Mouse (Mus musculus) retina, postnatal 7 days (tissue): Measurements from ENCODE around the gene Nptx1.
A peak's percentile ranks its signal among the peaks of the same experiment; 100 is the strongest.

Experiments used
- DNase-seq: peaks from one replicate; pipeline ENCODE4 v3.0.0-alpha.2; 2012; ENCODE audit warnings: low read depth, low spot score

Nptx1 gene

DNA sequence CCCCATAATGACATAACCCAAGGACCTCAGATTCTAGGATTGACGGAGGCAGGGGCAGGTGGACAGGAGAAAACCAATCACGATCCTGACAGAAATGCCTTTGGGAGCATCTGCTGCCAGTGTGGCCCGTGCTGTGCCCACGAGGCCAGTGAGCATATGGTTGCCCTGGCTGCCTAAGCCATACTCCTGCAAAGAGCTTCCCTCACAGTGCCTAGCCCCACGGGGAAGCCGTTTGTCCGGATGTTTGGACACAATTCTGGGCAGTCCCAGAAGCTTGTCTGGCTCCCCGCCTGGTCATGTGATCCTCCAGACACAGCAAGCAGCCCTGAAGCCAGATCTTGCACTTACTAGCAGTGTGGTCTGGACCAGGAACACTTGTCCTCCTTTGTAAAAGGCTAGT is 24.8 kb downstream of the Nptx1 start:
- DNase-seq: no peak

DNA sequence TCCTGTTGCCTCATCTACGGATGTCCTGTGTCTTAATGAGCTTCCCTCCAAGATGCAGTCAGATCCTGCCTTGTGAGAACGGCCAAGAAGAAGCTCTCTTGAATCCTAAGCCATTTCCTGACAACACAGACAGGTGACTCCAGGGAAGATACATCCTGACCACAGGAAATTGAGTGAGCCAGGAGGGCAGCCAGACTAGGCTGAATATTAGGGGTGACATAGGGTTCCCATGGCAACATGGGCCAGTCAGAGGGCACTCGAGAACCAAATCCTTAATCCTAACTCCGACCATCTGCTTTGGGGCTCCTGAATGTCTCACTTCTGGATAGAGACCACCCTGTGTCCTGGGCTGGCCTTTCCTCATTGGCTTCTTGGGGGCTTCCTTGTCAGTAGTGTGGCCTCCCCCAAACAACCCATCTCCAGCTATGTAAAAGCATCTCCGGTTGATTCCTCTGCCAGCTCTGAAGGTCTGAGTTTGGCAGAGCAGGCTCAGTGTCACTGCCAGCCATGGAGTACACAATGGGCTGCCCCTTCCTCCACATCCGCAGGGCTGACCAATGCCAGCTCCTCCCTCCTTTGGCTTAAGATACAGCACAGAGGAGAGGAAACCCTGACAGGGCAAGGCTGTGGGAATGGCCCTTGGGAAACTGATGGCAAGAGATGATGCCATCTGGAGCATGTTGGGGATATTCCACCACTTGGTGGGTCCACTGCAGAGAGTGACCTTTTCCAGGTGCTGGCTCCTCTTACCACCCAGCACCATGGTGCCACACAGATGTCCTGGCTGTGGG is 25.4 kb downstream of the Nptx1 start:
- DNase-seq: no peak

DNA sequence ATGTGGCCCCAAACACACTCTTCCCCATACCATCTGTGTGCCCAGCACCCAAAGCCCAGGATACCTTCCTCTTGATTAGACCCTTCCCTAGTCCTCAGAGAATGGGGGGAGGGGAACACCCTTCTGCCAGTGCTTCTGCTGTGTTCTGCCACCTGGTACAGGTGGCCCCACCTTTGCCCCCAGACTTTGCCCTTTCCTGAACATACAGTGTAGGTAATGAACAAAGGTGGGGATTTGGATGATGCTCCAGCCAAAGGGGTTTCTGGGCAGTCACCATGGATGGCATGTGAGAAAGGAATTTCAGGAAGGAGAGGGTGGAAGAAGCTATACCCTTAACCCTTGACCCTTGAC is 26.9 kb downstream of the Nptx1 start:
- no peak for DNase-seq

DNA sequence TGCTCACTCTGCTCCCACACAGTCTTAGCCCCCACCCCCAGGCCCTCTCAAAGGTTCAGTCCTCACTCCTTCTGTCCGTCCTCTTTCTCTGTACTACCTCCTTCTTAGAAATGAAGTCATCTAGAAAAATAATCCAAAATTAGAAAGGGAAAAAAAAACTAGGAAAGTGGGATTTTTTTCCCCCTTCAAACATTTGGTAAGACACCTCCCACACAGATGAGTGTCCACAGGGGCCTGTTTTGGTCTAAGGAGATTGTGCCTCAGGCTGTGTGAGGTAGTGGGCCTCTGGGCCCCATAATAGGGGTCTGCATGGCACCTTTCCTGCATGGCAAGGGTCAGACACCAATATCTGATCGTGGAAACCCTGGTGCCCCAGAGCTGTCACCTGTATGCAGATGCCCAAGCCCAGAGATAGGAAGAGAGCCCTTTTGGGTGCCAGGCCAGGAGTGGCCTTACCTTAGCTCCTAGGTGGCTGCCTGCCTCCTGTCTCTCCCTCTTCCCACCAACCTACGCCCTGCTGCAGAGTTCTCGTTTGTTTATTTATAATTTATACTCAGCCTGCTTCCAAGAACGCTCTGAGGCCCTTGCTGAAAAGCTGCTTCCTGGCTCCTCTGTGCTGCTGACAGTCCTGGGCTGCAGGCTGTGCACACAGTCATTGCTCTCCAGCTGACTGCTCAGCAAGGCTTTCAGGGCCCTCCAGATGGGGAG is 27.4 kb downstream of the Nptx1 start:
- DNase-seq: no peak

DNA sequence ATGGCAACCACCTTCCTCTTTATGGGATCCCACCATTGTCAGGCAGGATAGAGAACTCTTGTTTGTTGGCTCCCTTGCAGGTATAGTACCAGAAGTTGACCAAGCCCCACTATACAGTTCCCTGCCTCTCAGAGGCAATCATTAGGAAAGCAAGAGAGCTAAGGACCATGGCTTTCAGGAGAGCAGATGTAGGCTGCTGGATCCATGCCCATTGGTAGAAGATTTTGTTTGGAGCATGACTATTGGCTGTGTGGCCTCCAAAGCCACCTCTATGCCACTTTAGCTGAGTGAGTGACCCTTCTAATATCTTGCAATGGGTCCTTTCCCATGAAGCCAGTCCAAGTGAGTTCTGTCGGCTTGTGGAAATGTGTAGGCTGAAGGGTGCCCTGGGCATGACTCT is 28.2 kb downstream of the Nptx1 start:
- no peak for DNase-seq

DNA sequence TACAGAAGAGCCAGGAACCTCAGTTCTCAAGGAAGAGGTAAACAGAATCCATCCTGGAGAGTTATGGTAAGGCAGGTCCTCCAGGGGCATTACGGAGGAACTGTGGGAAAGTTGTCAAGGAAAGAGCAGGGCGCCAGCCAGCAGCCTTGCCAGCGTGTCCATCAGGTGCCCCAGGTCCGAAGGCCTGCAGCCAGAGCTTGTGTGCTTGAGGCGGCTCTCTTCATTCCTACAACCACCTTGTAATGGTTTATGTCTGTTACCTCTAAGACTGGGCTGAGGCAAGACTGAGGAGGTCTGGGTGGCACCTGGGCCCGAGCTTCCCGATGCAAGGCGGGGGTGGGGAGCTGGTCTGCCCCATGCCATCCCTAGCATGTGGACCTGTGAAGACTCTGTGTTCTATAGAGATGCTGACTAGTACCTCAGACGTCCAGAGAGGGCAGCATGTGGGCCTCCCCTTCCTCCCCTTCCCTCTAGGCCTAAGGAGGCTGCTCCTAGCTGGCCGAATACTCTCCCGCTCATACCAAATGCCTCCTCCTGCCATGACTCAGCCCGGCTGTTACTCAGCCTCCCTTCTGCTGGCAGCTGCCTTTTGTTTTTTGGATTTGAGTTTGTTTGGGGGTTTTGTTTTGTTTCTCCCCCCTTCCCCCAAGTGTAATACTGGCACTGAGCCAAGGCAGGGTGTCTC is 30.7 kb downstream of the Nptx1 start:
- DNase-seq: no peak

DNA sequence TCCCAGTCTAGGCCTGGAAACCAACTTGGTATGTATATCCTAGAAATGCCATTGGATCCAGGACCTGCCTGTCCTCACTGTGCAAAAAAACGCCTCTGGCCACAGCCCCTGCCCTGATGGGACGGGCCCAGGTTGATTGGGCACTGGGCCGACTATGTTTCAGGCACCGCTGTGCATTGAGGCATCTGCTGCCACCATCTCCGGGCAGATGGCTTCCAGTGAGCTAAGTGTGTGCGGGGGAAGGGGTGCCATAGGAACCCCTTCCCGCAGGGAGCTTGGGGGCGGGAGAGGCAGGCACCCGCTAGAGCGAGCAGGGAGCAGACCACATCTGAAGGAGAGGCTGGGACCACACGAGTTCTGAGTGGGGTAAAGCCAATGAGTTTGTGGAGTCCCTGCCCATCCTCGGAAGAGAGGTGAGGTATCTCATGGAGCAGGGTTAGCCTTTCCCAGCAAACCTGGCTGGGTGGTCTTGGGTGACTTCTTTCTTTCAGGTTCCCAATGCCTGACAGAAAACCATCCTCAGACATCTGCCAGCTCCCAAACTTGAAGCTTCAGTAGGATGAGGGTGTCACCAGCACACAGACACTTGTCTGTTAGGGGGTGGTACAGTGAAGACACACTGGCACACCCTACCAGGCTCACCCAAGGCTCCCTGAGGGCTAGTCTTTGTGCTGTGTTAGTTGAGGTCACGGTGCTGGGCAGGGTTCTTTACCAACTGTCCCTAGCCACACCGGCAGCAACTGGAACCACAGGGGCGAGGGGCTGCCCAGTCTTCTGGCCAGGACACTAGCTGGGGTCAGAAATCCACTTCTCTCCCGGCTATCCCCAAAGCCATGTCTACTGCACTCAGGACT is 31.5 kb downstream of the Nptx1 start:
- DNase-seq: no peak

DNA sequence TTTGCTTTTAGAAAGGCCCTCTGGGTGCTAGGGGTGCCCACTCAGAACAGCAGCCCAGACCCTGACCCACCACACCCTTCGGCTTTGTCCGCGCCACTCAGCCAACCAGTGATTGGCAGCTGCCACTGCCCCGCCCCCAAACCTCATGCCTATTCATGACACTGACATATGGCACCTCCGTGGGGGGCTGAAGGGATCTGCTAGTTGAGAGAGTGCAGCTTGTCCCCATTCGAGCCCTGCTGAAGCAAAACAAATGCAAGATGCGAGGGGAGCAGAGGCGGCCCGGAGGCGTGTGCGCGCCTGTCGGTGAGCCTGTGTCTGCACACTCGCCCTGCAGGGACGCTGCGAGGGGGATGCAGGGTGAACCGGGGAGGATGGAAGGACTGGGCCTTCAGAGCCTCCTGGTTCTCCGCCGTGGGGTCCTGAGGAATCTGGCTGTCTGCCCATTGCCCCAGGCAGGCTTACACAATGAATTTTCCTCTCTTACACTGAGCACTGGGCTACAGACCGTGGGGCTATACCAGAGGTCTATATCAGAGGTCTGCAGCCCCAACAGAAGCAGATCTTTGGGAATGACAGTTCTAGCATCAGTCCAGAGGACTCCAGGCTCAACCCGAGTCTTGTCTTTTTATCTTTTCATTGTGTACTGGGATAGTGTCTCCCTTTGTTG is 32.5 kb downstream of the Nptx1 start:
- no peak for DNase-seq

DNA sequence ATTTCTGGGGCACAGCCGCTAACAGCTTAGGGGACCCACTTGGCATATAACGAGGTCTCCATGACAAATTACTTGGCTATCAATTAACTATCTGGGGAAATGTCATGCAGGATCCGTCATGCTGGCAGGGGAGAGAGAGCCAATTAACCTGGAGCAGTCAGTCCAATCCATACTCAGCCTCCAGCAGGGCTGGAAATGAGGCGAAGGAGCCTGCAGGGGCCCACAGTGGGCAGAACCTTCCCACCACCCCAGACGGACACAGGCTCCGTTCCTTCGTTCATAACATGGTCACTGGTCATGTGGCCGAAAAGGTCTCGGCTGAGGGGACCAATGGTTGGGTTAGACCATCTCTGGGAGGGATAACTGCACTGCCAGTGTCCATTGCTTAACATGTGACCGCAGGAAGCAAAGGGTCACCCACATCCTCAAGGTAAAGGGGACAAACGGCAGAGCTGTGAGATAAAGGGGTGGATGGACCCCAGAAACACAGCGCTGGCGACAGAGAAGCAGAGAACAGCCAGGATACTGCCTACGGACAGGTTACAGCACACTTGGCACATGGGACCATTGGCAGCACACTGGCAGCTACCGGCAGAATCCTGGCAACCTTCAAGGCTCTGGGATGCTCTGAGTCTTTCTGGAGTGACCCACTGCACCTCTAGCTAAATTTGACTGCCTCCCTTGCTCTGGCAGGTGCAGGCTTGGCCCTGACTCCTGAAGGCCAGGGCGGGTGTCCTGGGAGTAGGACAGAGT is 33.3 kb downstream of the Nptx1 start:
- DNase-seq: no peak

DNA sequence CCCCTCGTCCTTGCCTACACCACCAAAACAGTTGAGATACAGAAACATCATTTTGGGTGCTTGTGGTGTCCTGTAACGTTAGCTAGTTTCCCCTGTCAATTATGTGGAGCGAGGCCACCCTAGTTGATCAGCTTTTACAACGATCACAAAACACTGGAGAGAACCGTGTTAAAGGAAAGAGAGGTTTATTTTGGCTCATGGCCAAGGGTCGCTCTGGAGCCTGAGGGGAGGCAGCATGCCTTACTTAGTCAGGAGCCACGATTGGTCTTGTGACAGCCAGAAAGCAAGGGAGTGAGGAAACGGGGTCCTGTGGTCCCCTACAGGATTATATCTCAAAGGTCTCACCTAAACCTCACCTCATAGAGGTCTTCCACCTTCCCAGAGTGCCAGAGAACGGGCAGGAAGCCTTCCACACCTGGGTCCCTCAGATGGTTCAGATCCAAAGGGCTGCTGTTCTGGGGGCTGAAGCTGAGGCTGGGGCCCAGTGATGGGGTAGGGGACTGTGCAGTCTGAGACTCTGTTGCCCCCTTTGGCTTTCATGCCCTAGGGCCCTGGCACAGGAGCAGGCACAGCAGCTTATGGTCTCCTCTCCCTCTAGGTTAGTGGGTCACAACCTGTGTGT is 34.4 kb downstream of the Nptx1 start:
- no peak for DNase-seq

DNA sequence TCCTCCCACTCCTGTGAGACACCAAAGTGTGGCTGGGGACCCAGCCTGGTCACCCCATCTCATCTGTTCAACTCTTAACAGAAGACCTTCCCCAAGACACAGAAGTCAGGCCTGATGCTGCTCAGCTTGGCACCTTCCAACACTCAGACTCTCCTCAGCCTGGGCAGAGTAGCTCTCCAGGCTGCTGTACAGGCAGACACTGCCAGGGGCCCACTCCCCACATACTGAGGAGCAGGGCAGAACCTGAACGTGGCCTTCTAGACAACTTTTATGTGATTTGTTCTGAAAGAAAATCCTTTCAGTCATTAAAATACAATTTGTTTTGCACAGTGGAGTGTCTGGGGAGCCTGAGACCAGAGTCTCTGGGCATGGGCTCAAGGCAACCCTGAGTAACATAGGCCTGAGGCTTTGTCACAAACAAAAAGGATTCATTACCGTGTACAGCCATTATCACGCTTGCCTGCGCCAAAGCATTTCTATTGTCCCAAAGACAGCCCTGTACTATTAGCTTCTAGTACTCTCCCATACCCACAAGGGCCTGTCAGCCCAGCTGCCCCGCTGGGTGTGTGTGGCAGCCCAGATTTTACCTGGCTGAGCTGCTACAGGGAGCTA is 38.3 kb downstream of the Nptx1 start:
- DNase-seq: no peak

DNA sequence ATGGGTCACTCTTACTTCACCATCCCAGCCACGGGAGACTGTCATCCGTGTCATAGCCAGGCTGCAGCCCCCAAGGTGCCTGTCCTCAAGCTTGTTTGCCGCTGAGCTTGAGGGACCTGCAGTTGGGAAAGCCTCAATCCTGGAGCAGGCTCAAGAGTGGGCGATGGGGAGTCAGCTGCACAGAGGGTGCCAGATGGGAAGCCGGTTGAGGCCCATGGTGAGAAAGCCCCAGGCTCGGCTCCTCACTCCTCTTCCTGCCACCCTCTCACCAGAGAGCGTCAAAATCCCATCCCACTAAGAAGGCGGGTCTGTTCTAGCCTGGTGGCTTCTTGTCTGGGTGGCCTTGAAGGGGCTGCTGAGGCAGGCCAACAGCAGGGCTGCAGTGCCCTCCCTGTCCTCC is 39.8 kb downstream of the Nptx1 start:
- no peak for DNase-seq

DNA sequence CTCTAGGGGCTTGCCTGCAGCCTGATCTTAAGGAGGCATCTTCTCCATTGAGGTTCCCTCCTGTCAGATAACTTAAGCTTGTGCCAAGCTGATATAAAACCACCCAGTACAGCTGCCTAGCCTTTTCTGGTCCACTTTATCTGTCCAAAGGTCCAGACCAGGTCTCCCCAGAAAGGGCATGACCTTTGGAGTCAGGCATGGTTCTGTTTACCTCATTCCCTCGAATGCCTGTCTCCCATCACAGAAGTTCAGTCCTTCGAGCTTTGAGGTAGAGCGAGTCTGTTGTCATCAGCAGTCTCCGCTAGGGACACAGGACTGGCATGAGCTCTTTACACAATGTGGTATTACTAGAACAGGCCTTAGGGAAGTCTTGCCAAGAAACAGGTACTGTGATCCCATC is 41.2 kb downstream of the Nptx1 start:
- DNase-seq: no peak

DNA sequence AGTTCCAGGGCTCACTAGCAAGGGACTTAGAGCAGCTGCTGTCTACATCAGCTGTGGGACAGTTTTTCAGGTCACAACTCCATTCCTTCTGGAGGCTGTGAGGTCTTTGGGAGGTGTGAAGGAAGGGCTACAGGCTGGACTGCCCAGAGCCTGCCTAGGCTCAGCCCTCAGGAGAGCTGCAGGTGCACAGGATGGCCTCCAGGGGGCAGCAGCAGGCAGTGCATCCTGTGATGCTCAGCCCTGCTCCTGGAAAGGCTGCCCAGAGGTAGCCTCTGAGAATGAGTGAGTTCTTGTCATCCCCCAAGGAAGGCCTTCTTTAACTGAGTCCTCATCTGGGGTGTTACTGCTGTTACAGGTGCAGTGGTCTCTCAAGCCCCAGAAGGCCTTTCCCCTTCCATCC is 43.9 kb downstream of the Nptx1 start:
- peak; percentile 61 for DNase-seq

DNA sequence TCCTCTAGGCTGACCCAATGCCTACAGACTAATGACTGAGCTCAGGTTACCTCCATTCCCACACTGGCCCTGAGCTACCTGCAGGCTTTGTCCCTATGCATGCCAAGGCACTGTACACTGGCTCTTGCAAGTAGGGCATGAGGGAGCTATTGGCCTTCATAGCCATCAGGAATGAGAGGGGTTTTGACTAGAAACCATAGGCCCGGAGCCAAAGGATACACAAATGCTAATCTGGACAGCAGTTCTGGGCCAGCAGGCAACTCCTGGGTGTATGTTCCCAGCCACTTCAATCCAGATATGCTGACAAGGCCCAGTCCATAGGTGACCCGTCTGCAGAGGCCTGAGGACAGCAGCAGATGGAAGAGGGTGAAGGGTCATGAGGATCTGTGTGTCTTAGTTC is 47.5 kb downstream of the Nptx1 start:
- DNase-seq: no peak

DNA sequence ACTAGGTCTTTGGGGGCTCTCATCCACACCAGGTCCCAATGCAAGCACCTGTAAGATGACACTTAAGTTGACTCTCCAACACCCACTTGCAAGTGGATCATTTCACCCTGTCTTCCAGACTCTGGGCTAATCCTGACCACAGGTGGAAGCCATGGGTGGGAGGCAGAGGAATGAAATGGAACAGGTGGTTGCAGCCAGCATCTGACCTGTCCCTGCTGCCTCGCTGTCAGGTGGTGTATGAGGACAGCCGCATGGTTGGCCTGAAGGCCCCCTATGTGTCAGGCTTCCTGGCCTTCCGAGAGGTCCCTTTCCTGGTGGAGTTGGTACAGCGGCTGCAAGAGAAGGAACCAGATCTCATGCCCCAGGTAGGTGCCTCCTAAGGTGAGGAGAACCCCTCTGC is 48.3 kb downstream of the Nptx1 start:
- no peak for DNase-seq

DNA sequence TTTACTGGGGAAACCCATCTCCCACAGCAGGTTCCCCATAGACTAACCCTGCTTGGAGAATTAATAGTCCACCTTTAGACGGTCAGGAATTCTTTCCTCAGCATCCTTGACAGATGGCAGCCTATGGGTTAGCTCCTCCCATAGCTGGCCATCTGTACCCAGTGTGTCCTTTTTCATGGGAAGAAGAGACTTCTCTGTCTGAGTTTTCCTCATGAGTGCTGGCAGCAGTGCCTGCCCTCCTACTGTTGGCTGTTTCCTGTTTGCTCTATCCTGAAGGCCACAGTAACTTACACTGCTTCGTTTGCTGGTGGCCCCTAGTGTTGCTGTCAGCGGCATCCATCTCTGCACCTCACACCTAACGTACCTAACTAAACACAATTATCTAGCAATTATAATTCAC is 50.1 kb downstream of the Nptx1 start:
- DNase-seq: no peak

DNA sequence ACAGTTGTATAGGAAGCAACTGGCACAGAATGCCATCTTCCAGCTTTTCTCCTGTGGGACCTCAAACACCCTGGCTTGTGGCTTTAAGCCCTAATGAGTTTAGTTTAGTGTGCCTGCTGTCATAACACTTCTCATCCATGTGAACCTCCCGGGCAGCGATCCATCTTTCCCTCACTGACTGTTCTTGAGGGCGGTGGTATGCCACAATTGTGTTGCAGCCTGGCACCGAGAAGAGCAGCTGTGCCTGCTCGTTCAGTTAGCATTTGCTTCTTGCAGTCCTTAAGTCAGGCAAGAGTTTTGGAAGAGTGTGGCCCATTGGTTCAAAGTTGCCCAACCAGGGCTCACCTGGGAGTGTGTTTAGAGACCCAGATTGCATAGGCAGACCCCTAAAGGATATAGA is 51.4 kb downstream of the Nptx1 start:
- DNase-seq: no peak

DNA sequence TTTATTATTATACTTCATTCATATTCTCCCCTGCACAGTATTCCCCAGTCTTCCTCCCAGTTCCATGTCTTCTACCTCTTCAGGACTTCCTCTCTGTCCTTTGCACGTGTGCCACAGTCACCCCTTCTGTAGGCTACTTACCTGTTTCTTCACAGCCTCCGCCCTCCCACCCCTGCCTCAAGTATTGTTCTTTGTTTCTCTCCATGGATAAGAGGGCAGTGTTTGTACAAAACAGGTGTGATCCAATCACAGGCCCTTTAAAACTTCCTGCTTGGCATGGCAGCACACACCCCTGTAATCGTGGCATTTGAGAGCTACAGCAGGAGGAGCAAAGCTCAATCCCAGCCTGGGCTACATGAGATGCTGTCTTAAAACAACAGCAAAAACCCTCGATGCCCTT is 54.0 kb downstream of the Nptx1 start:
- no peak for DNase-seq

DNA sequence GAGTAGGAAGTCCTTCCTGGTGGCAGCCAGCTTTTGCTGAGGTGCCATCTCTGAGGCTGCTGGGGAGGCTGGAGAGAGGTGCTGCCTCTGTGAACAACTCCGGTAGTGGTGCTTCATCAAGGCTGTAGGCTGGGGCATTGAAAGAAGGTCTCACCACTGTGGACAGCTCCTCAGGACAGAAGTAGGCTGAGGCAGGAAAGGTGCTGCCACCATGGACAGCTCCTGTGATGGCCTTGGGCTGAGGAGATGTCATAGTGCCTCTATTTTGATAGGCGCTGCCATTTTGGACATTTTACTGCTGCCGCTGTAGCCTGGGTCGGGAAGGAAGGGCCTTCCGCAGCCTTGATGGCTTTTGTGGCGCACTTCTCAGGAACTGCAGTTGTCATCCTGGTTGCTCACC is 54.7 kb downstream of the Nptx1 start:
- DNase-seq: no peak
